Mouse (Mus musculus) adrenal gland, postnatal 36 days (tissue): ENCODE results near the gene Tnfrsf13c. TPM values are rescaled to one million over a fixed set of nuclear protein-coding genes. Genes with fewer than 3 reads are reported as not detected.
A peak's percentile ranks its signal among the peaks of the same experiment; 100 is the strongest.

ENCODE experiments used
- DNase-seq, 2 experiments: peaks; one replicate each; pipeline ENCODE4 v3.0.0; 2021; ENCODE audit warnings: mixed read lengths in 1 of 2
- total RNA-seq, 2 experiments: library from RNA; stranded (reverse); gene quantifications; 2 replicates each; pipeline ENCODE4 v1.2.3; 2021

Tnfrsf13c gene
- total RNA-seq, 2 experiments from 2014 or later = 0.20 TPM; not detected in 1

DNA sequence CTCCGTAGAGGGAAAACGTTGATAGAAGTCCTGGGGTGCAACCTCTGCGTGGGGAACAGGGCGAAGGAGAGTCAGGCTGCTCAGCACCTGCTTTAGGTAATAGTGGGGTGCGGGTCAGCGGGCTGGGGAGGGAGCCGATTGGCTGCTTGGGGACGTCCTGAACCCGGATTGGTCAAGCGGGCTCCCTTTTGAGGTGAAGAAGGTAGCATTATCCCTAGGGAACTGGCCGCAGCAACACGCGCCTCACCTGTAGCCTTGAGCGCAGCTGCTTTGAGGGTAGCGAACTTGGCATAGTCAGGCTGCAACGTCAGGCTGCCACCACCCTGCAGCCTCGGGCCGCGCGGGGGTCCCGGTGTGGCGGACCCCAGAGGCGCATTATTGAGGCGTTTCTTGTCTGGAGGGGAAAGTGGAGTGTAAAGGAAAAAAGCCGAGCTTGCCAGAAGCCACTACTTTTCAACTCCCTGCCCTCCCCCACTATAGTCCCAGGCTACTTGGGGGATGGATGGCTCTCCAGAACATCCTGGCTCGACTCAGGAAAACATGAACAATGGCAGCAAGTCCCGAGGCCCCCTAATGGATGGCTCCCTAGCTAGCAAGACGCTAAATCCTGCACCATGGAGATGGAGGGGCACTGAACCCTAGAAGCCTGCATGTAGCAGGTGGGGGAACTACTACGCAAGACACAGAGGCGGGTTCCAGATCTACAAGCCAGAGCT lies 16.5 kb downstream of the Tnfrsf13c start:
- no peak for DNase-seq

DNA sequence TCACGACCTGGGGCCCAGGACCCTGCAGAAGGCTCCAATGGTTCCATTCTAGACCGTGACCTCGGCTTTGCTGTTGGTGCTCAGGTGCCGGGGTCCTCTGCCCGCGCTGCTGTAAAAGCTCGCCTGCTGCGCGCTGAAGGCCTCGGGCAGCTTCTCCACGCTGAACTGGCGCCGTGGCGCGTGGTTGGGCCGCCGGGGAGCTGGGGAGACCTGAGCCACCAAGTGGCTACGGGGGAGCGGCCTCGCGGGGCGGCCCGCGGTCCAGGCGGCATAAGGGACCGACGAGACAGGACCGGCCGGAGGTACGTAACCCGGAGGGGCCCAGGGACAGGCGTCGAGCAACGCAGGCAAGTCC lies 17.1 kb downstream of the Tnfrsf13c start:
- DNase-seq = no peak

- peak; percentile 49 to 72 for DNase-seq
Observed at GRCm38 (mm10) chr15:82206365-82207104, 17.6 kb downstream of the Tnfrsf13c start.

DNA sequence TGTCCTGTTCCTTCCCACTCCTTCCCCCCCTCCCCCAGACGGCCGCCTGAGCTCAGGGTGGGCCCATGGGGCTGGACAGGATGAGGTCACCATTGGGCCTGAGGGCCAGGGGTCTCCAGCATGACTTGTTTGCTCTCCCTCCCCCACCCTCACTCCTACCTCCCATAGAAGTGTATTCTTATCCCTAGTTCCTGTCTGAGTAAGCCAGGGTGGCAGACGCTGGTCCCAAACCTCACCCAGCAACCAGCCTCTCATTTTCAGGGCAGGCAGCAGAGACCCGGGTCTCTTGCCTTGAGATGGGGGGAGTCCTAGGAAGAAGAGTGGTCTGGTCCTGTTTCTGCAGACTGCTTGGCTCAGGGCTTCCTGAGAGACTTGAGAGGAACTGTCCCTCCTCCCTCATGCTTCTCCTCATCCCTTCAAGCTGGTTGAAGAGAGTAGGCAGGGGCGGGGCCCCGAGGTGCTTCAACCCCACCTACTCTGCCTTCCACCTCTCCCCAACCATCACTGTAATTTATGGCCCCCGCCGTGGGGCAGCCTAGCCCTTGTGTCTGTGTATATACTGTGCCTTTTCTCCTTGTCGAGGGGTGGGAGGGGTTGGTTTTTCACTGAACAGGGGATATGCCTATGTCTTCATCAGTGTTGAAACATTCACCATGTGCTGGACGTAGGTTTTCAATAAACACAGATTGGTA lies 19.3 kb downstream of the Tnfrsf13c start:
- no peak for DNase-seq

GRCm38 (mm10) chr15:82203611-82204351 lies 20.4 kb downstream of the Tnfrsf13c start:
- no peak for DNase-seq

DNA sequence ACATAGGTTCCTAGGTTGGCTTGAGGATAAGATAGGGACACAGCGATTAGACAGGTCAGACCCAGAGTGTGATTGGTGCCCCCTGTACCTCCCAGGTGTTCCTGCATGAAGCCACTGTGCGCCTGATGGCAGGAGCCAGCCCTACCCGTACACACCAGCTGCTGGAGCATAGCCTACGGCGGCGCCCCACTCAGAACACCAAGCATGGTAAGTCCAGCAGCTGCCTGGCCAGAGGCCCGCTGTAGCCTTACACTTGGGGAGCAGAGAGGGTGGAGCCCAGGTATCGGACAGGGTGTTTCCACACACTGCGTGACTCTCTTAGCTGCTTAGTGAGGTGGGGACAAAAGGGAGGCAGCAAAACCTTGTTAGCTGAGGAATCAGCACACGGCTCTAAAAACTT lies 21.1 kb downstream of the Tnfrsf13c start:
- no peak for DNase-seq

DNA sequence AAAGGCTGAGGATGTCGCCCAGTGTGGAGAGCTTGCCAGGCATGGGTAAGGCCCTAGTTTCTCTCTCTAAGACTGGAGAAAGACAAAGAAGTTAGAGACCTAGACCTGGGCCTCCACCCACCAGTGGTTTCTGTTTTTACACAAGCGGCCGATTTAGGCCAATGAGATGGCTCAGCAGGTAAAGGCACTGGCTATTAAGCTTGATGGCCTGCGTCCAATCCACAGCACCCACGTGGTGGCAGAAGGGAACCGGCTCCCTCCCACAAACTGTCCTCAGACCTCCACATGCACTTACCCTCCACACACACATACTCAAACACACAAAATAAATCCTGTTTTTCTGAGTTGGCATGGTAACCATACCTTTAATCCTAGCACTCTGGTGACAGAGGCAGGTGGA lies 22.1 kb downstream of the Tnfrsf13c start:
- no peak for DNase-seq

DNA sequence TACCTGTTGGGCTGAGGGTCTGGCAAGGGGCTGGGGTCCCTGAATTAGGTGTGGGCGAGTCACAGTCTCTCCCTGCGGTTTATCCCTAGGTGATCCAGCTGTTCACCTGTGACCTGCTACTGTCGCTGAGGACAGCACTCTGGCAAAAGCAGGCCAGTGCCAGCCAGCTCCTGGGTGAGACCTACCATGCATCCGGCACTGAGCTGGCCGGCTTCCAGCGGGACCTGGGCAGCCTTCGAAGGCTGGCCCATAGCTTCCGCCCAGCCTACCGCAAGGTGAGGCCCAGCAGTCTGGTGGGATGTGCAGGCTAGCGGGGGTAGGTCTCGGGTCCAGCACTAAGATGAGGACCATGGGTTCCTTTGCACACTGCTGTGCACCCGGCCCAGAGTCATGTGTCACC lies 24.6 kb downstream of the Tnfrsf13c start:
- DNase-seq = no peak

GRCm38 (mm10) chr15:82198342-82198741 lies 25.8 kb downstream of the Tnfrsf13c start:
- DNase-seq = no peak

DNA sequence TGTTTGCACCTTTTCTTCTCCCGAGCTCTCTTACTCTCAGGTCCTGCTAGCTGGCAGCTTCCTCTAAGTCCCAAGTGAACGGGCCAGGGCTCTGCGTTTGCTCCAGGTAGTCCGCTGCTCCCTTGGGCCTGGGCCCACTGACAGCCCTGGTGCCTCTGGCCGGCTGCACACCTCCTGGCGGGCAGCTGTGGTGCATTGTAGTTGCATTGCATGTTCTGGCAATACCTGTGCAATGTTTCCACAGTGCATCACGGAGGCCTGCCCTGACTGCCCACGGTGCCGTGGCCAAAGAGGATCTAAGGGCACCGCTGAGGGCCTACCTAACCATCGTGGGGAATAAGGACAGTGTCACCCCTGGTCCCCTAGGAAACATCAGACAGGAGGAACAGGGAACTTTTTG lies 26.2 kb downstream of the Tnfrsf13c start:
- DNase-seq = no peak

DNA sequence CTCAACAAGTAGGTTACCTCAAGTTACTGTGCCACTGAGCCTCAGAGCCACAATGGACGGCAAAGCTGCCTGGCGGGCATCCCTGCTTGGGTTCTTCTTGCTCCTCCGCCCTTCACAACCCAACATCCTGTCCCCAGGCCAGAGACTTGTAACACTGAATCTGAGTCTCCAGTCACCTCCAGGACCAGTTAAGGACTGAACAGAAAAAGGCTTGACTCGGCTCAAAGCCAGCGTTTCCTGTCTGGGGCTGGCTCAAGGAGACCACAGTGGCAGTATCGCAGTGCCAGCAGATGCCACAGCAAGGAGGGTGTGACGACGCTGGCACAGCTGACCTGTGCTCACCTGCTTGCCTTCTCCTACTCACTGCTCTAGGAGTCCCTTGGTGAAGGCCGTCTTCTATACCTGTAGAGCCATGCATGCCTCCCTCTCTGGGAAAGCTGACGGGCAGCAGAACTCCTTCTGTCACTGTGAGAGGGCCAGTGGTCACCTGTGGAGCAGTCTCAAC lies 26.9 kb downstream of the Tnfrsf13c start:
- DNase-seq = no peak

DNA sequence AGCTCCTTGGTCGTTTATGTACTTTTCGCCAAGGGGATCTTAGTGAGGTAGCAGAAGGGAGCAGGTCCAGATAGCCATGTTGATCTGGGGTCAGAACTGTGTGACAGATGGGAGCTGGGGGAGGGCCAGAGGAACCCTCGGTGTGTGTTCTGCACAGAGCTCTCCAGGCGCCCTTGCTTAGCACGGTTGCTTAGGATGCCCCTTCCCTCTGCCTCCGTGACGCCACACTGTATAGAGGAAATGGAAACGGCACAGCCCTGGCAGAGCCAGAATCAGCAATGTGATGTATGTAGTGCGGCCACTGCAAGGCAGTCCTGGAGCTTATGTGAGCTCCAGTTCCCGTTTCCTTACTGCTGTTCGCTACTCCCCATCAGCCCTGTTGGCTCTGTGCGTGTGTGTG lies 27.9 kb downstream of the Tnfrsf13c start:
- no peak for DNase-seq

DNA sequence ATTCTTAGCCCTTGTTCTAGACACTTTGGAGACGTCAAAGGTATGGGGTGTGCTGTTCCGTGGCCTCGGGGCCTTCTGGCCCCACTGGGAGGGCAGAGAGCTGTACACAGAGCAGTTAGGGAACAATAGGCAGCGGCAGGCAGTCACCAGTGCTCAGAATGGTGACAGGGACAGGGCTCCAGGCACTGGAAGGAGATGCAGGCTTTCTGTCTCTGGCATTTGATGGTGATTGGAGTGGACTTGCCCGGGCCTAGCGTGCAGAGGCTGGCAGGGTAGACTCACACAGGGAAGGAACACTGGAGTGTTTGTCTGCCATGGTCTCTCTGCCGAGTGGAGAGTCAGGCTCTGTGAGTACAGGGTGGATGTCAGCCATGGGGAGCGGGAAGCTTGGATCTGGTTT lies 31.6 kb downstream of the Tnfrsf13c start:
- no peak for DNase-seq

- DNase-seq = peak; percentile 28 to 53
Observed at GRCm38 (mm10) chr15:82188481-82189240, 35.5 kb downstream of the Tnfrsf13c start.

DNA sequence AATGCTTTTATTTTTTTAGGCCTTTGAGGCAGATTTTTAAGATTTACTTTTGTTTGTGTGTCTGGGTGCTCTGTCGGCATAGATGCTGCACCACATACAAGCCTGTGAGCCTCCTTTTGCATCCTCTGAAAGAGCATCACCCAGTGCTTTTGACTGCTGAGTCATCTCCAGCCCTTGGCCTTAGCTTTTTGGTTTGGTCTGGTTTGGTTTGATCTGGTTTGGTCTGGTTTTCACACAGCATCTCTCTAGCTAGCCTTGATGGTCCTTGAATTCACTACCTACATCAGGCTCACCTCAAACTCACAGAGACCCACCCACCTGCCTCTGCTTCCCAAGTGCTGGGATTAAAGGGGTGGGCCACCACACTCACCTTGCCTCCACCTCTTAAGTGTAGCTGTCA lies 36.2 kb downstream of the Tnfrsf13c start:
- no peak for DNase-seq

DNA sequence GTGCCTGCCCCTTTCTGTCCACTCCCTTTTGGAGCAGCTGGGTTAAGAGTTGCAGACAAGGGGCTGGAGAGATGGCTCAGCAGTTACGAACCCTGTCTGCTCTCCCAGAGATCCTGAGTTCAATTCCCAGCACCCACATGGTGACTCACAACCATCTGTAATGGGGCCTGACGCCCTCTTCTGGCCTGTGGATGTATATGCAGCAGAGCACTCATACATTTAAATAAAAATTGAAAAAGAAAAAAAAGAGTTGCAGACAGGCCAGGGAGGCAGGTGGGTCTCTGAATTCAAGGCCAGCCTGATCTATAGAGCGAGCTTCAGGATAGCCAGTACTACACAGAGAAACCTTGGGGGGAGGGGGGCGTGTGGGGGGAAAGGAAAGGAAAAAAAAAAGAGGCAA lies 36.8 kb downstream of the Tnfrsf13c start:
- no peak for DNase-seq

DNA sequence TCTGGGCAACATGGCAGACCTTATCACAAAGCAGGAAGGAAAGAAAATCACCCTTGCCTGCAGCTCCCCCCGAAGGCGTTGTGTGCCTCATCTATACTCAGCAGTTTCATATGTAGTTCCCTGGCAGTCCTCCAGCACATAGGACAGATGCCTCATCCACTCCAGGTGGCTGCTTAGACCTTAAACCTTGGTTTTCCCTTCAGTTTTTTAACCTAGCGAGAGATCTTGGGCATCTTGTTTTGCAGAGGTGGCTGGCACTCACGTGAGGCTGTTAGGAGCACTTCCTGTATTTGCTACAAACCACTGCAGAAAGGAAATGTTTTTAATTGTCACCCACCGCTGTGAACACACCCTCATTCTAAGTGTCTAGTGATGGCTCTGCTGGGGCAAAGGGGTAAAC lies 37.2 kb downstream of the Tnfrsf13c start:
- no peak for DNase-seq

DNA sequence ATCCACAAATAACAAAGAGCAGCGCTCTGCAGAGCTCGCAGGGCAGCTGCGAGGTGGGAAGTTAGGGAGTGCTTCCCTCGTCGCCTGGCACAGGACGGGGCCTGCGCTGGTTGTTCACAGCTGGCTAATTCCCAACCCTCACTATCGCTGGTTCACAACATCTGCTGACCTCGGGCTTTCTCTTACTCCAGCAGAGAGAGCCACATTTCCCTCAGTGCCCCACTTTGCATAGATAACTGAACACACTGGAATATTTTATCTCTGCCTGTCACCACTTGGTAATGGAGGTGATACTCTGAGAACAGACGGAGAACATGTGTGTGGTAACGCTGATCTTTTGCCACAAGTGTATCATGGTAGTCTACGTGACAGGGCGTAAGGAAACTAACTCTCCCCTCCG lies 38.0 kb downstream of the Tnfrsf13c start:
- DNase-seq = no peak

DNA sequence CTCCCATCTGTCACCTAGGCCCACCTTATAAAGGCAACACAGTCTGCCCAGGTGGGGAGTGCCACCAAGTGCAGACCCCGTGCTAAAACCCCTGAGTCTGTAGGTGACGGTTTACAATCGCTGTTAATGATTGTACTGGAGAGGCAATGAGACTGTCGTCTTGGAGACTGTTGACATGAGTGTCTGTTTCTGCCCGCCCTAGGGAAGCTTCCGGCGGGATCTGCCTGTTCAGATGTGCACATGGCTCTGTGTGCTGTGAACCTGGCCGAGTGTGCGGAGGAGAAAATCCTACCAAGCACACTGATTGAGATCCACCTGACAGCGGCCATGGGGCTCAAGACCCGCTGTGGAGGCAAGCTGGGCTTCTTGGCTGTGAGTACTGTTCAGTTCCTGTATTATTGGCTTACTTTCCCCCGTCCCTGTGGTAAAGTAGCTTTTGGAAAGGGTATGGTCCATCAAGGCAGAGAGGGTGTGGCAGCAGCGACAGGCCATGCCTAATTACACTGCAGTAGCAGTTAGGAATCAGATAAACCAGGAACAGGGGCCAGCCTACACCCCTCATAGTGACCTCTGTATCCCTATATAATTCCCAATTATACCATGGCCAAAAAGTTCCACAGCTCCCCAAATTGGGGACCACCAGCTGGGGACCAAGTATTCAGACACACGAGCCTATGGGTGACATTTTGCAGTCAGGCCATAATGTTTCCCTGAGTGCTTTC lies 38.9 kb downstream of the Tnfrsf13c start:
- no peak for DNase-seq

DNA sequence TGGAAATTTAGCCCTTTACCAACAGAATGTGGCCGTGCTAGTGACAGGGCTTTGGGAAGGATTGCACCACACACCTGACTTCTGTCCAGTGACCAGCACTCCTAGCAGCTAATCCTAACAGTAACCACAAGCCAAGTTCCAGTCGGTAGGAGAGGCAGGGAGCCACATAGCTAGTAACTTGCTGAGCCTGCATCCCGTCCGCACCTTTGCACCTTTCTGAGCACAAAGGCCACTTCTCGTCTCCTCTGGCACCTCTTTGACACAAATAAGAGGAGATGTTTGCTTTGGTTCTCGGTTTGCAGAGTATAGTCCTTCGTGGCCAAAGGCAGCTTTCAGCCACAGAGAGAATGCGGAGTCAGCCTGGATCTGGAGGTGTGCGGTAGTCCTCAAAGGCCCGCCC lies 39.5 kb downstream of the Tnfrsf13c start:
- DNase-seq = no peak

GRCm38 (mm10) chr15:82184183-82184582 lies 40.0 kb downstream of the Tnfrsf13c start:
- no peak for DNase-seq
